ENCODE assay signal across 26 mouse cellular contexts in the genomic region with DNA sequence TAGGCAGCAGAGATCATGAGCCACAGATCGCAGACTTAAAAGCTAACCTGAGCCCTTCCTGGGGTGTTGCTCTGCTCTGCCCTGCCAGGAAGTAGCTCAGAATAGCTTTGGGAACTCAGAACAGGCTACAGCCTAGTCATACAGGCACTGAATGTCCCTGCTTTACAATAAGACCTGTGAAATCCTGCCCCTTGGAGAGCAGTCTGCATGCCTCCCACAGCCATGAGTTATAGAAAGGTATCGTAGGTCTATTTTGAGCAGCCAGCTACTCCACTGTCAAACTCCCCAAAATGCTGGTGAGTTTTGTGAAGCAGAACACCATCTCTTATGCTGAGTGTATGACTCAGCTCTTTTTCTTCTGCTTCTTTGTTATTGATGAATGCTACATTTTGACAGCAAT. TPM values are rescaled to one million over a fixed set of nuclear protein-coding genes. Genes with fewer than 3 reads are reported as not detected.
"Had no signal": no experiment of that assay in that cellular context is flagged by ENCODE, and none has a peak within 500 bp of the region (broad histone marks: within the 10 kb centered on the region; RNA-seq: fewer than 3 reads in every experiment).

No protein-coding gene starts in this region.

- ATAC-seq: forebrain, postnatal 0 days; hindbrain, postnatal 0 days; intestine, embryonic 16.5 days had no signal

- DNase-seq: forebrain, postnatal 0 days; gastrocnemius, postnatal 14 days; gastrocnemius, postnatal 36 days; heart, adult 11 months; heart, adult 2 months; heart, postnatal 14 days; heart, postnatal 36 days; kidney, adult 11 months; kidney, adult 2 months; kidney, postnatal 10 days; kidney, postnatal 25 days; kidney, postnatal 4 days; liver; liver, embryonic 13.5 days had no signal

RNA-seq across cellular contexts. Expression of a gene that starts 23.5 kb away (rescaled TPM):
- total RNA-seq: forebrain, postnatal 0 days; gastrocnemius, adult 18-20 months; gastrocnemius, adult 8-10 months; gastrocnemius, postnatal 14 days; gastrocnemius, postnatal 36 days; heart, adult 2 months; heart, postnatal 14 days; heart, postnatal 36 days; hematopoietic stem cell, adult 5-6 weeks; hindbrain, postnatal 0 days; layer of hippocampus, adult 2 months; layer of hippocampus, postnatal 10 days; layer of hippocampus, postnatal 25 days; left cerebral cortex, postnatal 10 days had no signal

RNA-seq across cellular contexts. Expression of a gene that starts 44.6 kb away (rescaled TPM):
- total RNA-seq: forebrain, postnatal 0 days; gastrocnemius, adult 18-20 months; gastrocnemius, adult 8-10 months; gastrocnemius, postnatal 14 days; gastrocnemius, postnatal 36 days; heart, adult 2 months; heart, postnatal 14 days; heart, postnatal 36 days; hematopoietic stem cell, adult 5-6 weeks; hindbrain, postnatal 0 days; layer of hippocampus, adult 2 months; layer of hippocampus, postnatal 10 days; layer of hippocampus, postnatal 25 days; left cerebral cortex, adult 18-20 months; left cerebral cortex, adult 8-10 months; left cerebral cortex, postnatal 25 days had no signal

RNA-seq across cellular contexts. Expression of a gene that starts 50.5 kb away (rescaled TPM):
- total RNA-seq: forebrain, postnatal 0 days; gastrocnemius, adult 18-20 months; gastrocnemius, adult 8-10 months; gastrocnemius, postnatal 14 days; gastrocnemius, postnatal 36 days; heart, adult 2 months; heart, postnatal 14 days; heart, postnatal 36 days; hematopoietic stem cell, adult 5-6 weeks; hindbrain, postnatal 0 days; layer of hippocampus, adult 2 months; layer of hippocampus, postnatal 10 days; layer of hippocampus, postnatal 25 days; left cerebral cortex, adult 18-20 months; left cerebral cortex, adult 8-10 months; left cerebral cortex, postnatal 10 days; left cerebral cortex, postnatal 25 days had no signal
